Mouse (Mus musculus): Measurements from ENCODE around the gene Foxf1. TPM values are rescaled to one million over a fixed set of nuclear protein-coding genes. Genes with fewer than 3 reads are reported as not detected.

Gene Foxf1
- polyA plus RNA-seq, 1 experiment from 2014 or later = 4.9 TPM

DNA sequence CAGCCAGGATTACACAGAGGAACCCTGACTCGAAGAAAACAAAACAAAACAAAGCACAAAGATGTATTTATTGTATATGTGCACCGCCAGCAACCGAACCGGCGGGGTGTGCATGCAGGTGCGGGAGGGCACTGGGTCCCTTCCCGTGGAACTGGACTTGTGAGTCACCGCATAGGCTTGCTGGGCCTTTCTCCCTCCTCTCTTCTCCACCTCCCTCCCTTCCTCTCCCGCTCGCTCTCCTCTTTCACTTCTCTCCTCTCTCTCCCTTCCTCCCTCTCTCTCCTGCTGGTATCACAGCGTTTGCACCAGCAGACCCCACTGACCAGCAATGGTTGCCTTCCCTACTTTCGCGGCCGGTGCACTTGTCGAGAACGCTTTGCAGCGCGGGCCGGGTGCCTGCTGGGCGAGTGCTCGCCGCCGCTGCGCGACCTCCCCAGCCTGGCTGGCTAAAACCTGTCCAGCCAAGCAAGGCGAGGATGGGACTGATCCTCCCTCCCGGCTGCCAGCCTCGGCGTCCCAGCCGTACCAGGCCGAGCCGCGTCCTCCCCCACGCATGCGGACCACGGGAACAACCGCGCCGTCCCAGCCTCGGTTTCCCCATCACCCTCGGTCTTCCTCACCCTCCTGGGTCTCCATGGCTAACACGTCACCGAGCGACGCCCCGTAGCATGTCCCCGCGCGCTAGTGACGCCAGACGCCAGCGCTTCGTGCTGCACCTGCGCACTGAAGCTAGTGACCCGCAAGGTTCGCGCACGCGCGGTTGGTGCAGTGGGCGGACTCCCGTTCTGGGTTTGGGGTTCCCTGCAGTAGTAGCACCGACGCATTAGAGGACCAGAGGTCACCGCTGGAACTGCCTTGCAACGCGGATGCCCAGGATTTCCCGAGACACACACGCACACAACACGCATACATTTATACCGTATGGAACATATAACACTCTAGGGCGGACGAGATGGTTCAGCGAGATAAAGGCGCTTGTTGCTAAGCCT, 23.8 kb downstream of the Foxf1 start, which contains the start of gene Mthfsd:
Mthfsd (minus strand) TSS at position 725 of the 989 bp plus-strand sequence.
- Histone ChIP-seq H3K27ac (peak within 1 kb of the TSS; percentile 92), H3K9me3 (no peaks in the 10 kb centered on the region), H3K4me1 (replicated peaks) (peaks cover 26% of the 10 kb centered on the region), H3K4me3 (peak within 1 kb of the TSS; percentile 80), H3K36me3 (peaks cover 33% of the 10 kb centered on the region), H3K27me3 (ENCODE audit: insufficient read depth, poor library complexity, severe bottlenecking) (peaks cover 39% of the 10 kb centered on the region)
- 2% methylated on average over 75 of the region's 75 CpGs for WGBS
- peak; percentile 98 for DNase-seq (ENCODE audit: low spot score)

DNA sequence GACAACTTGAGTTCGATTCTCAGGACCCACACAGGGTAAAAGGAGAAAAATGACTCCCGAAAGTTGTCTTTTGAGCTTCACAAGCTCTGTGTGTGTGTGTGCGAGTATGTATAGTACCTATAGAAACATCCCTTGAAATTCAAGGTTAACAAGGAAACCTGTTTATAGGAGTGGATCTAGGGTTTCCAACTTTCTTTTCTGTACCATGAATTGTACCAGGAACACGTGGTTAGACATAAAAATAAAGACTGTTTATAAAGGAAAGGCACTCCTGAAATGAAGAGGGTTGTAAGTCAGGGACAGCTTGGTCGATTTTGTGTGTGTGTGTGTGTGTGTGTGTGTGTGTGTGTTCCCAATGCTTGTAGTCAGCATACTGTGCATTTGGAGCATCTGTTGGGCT, 24.5 kb downstream of the Foxf1 start:
- peak; percentile 11 for DNase-seq (ENCODE audit: low spot score)
- Histone ChIP-seq H3K4me3 (peak overlapping the region; percentile 80), H3K36me3 (peaks cover 26% of the 10 kb centered on the region), H3K9me3 (no peaks in the 10 kb centered on the region), H3K27ac (peak overlapping the region; percentile 92), H3K27me3 (ENCODE audit: insufficient read depth, poor library complexity, severe bottlenecking) (peaks cover 46% of the 10 kb centered on the region), H3K4me1 (replicated peaks) (peaks cover 30% of the 10 kb centered on the region)
- 13% methylated on average over 5 of the region's 5 CpGs for WGBS

DNA sequence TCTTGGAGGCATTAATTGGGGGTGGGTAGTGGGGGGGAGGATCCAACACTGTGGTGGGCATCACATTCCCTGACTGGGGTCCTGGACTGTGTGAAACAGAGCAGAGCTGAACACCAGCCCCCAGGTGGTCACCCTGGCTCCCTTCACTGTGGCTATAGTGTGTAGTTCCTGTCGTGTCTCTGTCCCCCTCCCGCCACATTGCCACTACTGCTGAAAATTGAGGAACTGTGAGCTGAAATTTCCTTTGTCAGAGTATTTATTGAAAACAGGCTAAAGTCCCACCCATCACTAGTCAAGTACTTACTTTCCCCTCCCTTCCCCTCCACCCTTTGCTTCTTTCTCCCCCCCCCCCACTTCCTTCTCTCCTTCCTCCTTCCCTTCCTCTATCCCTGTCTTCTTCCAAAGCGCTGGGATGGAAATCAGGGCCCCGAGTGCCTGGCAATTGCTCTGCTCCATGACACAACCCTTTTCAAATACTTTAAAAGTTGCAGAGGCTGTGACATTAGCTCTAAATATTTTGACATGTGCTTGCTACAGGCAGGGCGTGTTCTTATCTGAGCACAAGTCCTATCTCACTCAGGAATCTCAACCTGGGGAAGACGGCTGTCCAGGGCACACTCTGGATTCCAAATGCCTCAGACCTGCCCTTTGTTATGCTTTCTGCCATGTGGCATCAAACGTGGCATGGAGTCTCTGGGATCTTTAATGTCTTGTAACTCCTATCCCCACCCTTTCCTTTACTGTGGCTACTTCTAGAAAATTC, 27.1 kb downstream of the Foxf1 start:
- H3K27me3 ChIP-seq (ENCODE audit: insufficient read depth, poor library complexity, severe bottlenecking) = peaks cover 73% of the 10 kb centered on the region

DNA sequence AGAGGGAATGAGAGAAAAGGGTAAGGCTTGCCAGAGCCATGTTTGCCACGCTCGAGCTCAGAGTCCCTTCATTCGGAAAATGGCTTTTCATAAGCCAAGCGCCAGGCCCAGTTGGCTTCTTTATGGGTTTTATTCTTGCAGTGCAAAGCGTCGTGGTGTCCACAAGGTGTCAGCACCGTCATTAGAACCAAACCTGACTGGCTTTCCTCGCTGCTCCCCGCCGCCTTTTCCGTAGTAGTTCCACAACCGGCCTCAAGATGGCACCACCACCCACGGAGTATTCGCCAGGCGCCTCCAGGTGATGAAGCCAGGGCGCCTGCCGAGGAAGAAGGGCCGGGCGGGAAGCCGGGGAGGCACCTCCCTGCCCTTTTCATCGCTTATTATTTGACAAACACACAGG, 29.1 kb downstream of the Foxf1 start:
- DNase-seq (ENCODE audit: low spot score) = peak; percentile 95
- Histone ChIP-seq H3K4me1 (replicated peaks) (peaks cover 36% of the 10 kb centered on the region), H3K9me3 (no peaks in the 10 kb centered on the region), H3K4me3 (no peak overlapping the region), H3K36me3 (no peaks in the 10 kb centered on the region), H3K27me3 (ENCODE audit: insufficient read depth, poor library complexity, severe bottlenecking) (peaks cover 92% of the 10 kb centered on the region), H3K27ac (no peak overlapping the region)
- WGBS = 2% methylated on average over 21 of the region's 21 CpGs

More for the DNA sequence above, 27.1 kb downstream of the Foxf1 start:
- peaks cover 3% of the 10 kb centered on the region; the same call in 1 of the 2 replicates for H3K36me3 ChIP-seq
- peaks cover 37% of the 10 kb centered on the region for H3K4me1 ChIP-seq (replicated peaks)
- DNase-seq (ENCODE audit: low spot score) = no peak
- no peaks in the 10 kb centered on the region for H3K9me3 ChIP-seq
- WGBS = 53% methylated on average over 7 of the region's 7 CpGs
- H3K27ac ChIP-seq = no peak overlapping the region
- H3K4me3 ChIP-seq = no peak overlapping the region

DNA sequence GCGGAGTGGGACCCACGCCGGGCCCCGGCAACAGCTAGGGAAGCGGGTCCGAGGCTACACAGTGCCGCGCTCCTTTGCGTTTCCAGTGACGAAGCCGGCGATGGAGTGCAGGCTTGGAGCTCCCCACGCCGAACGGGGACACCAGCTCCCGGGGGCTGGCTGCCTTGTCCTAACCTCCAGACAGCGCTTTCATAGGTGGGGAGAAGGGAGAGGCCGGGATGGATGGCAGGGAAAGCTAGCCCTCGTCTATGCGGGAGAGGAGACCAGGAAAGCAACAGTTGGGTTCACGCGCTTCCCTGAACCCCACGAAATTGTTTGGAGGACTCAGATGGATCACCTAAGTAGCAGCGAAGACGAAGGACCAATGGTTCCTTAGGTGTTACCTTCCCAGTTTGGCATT, 30.9 kb downstream of the Foxf1 start:
- no peaks in the 10 kb centered on the region for H3K36me3 ChIP-seq
- peak overlapping the region; percentile 20; the same call in 1 of the 2 replicates for H3K4me3 ChIP-seq
- WGBS = 1% methylated on average over 25 of the region's 25 CpGs
- no peaks in the 10 kb centered on the region for H3K9me3 ChIP-seq
- H3K27me3 ChIP-seq (ENCODE audit: insufficient read depth, poor library complexity, severe bottlenecking) = peaks cover 100% of the 10 kb centered on the region
- DNase-seq (ENCODE audit: low spot score) = no peak
- H3K4me1 ChIP-seq (replicated peaks) = peaks cover 28% of the 10 kb centered on the region
- H3K27ac ChIP-seq = no peak overlapping the region; the same call in 1 of the 2 replicates

DNA sequence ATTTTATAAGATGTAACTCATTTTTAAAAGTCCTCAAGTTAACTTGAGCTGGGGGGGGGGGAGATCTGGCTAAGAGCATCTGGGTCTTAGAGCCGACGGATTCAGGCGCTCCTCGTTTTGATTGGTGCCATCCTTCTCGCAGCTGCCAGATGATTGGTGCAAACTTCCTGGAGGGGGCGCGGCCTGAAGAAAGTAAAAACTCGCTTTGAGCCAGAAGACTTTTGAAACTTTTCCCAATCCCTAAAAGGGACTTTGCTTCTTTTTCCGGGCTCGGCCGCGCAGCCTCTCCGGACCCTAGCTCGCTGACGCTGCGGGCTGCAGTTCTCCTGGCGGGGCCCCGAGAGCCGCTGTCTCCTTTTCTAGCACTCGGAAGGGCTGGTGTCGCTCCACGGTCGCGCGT, 31.8 kb downstream of the Foxf1 start, which contains the start of gene Foxc2:
Foxc2 (plus strand) TSS at position 224 of the 400 bp plus-strand sequence.
- no peaks in the 10 kb centered on the region for H3K9me3 ChIP-seq
- peak within 1 kb of the TSS; percentile 59 for H3K4me3 ChIP-seq
- no peaks in the 10 kb centered on the region for H3K36me3 ChIP-seq
- peaks cover 100% of the 10 kb centered on the region for H3K27me3 ChIP-seq (ENCODE audit: insufficient read depth, poor library complexity, severe bottlenecking)
- under 1% methylated on average over 25 of the region's 25 CpGs for WGBS
- peak within 1 kb of the TSS; percentile 73 for H3K27ac ChIP-seq
- peak; percentile 86 for DNase-seq (ENCODE audit: low spot score)
- peaks cover 28% of the 10 kb centered on the region for H3K4me1 ChIP-seq (replicated peaks)

DNA sequence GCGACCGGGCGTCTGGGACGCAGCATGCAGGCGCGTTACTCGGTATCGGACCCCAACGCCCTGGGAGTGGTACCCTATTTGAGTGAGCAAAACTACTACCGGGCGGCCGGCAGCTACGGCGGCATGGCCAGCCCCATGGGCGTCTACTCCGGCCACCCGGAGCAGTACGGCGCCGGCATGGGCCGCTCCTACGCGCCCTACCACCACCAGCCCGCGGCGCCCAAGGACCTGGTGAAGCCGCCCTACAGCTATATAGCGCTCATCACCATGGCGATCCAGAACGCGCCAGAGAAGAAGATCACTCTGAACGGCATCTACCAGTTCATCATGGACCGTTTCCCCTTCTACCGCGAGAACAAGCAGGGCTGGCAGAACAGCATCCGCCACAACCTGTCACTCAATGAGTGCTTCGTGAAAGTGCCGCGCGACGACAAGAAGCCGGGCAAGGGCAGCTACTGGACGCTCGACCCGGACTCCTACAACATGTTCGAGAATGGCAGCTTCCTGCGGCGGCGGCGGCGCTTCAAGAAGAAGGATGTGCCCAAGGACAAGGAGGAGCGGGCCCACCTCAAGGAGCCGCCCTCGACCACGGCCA, 32.5 kb downstream of the Foxf1 start:
- peak; percentile 62 for DNase-seq (ENCODE audit: low spot score)
- WGBS = under 1% methylated on average over 55 of the region's 55 CpGs
- Histone ChIP-seq H3K4me3 (peak overlapping the region; percentile 59), H3K9me3 (no peaks in the 10 kb centered on the region), H3K4me1 (replicated peaks) (peaks cover 28% of the 10 kb centered on the region), H3K27ac (peak overlapping the region; percentile 73), H3K27me3 (ENCODE audit: insufficient read depth, poor library complexity, severe bottlenecking) (peaks cover 100% of the 10 kb centered on the region), H3K36me3 (no peaks in the 10 kb centered on the region)

DNA sequence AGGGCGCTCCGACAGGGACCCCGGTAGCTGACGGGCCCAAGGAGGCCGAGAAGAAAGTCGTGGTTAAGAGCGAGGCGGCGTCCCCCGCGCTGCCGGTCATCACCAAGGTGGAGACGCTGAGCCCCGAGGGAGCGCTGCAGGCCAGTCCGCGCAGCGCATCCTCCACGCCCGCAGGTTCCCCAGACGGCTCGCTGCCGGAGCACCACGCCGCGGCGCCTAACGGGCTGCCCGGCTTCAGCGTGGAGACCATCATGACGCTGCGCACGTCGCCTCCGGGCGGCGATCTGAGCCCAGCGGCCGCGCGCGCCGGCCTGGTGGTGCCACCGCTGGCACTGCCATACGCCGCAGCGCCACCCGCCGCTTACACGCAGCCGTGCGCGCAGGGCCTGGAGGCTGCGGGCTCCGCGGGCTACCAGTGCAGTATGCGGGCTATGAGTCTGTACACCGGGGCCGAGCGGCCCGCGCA, 33.0 kb downstream of the Foxf1 start:
- H3K4me1 ChIP-seq (replicated peaks) = peaks cover 28% of the 10 kb centered on the region
- no peaks in the 10 kb centered on the region for H3K36me3 ChIP-seq
- peak overlapping the region; percentile 73 for H3K27ac ChIP-seq
- no peaks in the 10 kb centered on the region for H3K9me3 ChIP-seq
- under 1% methylated on average over 62 of the region's 62 CpGs for WGBS
- DNase-seq (ENCODE audit: low spot score) = no peak
- peak overlapping the region; percentile 59 for H3K4me3 ChIP-seq
- peaks cover 100% of the 10 kb centered on the region for H3K27me3 ChIP-seq (ENCODE audit: insufficient read depth, poor library complexity, severe bottlenecking)

DNA sequence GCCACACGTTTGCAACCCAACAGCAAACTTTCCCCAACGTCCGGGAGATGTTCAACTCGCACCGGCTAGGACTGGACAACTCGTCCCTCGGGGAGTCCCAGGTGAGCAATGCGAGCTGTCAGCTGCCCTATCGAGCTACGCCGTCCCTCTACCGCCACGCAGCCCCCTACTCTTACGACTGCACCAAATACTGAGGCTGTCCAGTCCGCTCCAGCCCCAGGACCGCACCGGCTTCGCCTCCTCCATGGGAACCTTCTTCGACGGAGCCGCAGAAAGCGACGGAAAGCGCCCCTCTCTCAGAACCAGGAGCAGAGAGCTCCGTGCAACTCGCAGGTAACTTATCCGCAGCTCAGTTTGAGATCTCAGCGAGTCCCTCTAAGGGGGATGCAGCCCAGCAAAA, 33.7 kb downstream of the Foxf1 start:
- WGBS = under 1% methylated on average over 28 of the region's 28 CpGs

DNA sequence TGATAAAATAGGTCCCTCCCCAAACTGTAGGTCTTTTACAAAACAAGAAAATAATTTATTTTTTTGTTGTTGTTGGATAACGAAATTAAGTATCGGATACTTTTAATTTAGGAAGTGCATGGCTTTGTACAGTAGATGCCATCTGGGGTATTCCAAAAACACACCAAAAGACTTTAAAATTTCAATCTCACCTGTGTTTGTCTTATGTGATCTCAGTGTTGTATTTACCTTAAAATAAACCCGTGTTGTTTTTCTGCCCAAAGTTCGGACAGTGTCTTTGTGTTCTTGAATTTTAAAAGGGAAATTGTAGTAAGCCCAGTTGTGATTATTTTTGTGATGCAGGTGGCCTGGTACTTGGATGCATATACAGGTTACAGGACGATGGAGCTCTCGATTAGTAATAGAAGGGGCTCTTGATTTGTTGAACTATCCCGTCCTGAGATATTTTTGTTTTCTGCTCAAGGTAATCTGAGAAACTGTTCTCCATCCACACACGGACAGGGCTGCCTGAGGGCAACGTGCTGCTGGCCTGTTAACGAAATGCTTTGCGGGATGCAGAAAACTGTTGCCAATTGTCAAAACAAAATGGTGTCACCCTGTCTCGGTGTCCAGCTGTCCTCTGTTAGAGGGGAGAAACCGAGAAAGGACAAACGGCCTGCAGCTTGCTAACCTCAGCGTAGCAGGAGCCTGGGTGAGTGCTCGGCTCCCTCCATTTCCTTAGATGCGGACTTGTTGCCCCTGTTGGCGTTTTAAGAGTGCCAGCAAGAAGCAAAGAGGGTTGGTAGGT, 34.6 kb downstream of the Foxf1 start:
- 2% methylated on average over 18 of the region's 18 CpGs for WGBS
- peak overlapping the region; percentile 59 for H3K4me3 ChIP-seq
- DNase-seq (ENCODE audit: low spot score) = peak; percentile 50

More for the DNA sequence above, 33.7 kb downstream of the Foxf1 start:
- no peaks in the 10 kb centered on the region for H3K36me3 ChIP-seq
- peaks cover 31% of the 10 kb centered on the region for H3K4me1 ChIP-seq (replicated peaks)
- peak; percentile 52 for DNase-seq (ENCODE audit: low spot score)
- peak overlapping the region; percentile 73; the same call in 1 of the 2 replicates for H3K27ac ChIP-seq
- peak overlapping the region; percentile 59 for H3K4me3 ChIP-seq
- H3K9me3 ChIP-seq = no peaks in the 10 kb centered on the region
- peaks cover 100% of the 10 kb centered on the region for H3K27me3 ChIP-seq (ENCODE audit: insufficient read depth, poor library complexity, severe bottlenecking)

DNA sequence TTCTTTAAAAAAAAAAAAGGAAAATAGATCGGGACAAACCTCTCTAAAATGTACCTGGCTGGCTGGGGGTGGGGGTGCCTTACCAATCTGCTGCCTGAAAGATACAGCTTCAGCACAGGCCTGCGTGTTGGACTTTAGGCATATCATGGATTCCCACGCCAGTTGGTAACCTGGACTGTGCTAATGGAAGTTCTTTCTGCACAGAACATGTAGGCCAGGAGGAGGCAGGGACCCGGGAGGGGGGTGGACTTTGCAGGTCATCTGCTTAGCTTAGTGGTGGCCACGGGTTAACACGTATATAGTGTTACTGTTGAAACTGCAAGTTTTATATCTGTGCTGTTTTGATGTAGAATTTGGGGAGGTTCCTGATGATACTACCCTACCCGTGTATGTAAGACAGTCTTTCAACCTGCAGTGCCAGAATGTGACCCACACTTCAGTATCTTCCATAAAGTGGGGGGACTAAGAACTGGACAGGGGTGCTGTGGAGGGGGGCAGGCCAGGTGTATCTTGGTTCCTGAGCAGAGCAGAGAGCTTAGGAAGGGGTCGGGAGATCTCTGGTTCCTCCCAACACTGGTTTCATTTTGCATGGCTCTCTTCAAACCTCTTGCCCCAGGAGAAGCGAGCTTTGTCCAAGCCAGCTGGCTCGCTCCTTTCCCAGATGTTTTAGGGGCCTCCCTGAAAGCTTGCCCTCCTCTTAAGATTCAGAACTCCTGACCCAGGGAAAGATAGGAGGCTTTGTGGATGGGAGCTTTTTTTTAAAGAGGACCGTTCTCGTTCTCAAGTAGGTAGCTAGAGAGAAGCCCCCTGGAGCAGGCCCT, 35.7 kb downstream of the Foxf1 start:
- no peaks in the 10 kb centered on the region for H3K36me3 ChIP-seq
- no peak overlapping the region for H3K27ac ChIP-seq
- H3K27me3 ChIP-seq (ENCODE audit: insufficient read depth, poor library complexity, severe bottlenecking) = peaks cover 100% of the 10 kb centered on the region
- H3K4me1 ChIP-seq (replicated peaks) = peaks cover 33% of the 10 kb centered on the region
- peak; percentile 27 for DNase-seq (ENCODE audit: low spot score)
- peak overlapping the region; percentile 59 for H3K4me3 ChIP-seq
- no peaks in the 10 kb centered on the region for H3K9me3 ChIP-seq
- WGBS = 2% methylated on average over 12 of the region's 12 CpGs

More for the DNA sequence above, 34.6 kb downstream of the Foxf1 start:
- H3K4me1 ChIP-seq (replicated peaks) = peaks cover 29% of the 10 kb centered on the region
- no peaks in the 10 kb centered on the region for H3K36me3 ChIP-seq
- no peaks in the 10 kb centered on the region for H3K9me3 ChIP-seq
- H3K27ac ChIP-seq = no peak overlapping the region
- H3K27me3 ChIP-seq (ENCODE audit: insufficient read depth, poor library complexity, severe bottlenecking) = peaks cover 100% of the 10 kb centered on the region
